Mouse (Mus musculus): ENCODE data around the gene Map4k5. TPM values are rescaled to one million over a fixed set of nuclear protein-coding genes. Genes with fewer than 3 reads are reported as not detected.

Gene Map4k5
- polyA plus RNA-seq, 1 experiment from 2014 or later = 36.7 TPM

- Histone ChIP-seq H3K4me2 (peak overlapping the region; percentile 76), H3K36me3 (replicated peaks) (no peaks in the 10 kb centered on the region), H3K9me3 (no peaks in the 10 kb centered on the region), H3K27me3 (no peaks in the 10 kb centered on the region), H3K4me1 (peaks cover 18% of the 10 kb centered on the region), H3K27ac (peak overlapping the region; percentile 95), H3K4me3 (replicated peaks) (peak overlapping the region; percentile 54), H3K9ac (peak overlapping the region; percentile 81)
- 18% methylated on average over 19 of the region's 19 CpGs for WGBS
- peak; percentile 78 for ATAC-seq (ENCODE audit: low FRiP score)
Measured at GRCm38 (mm10) chr12:69908511-69908900, 15.5 kb upstream of the Map4k5 start.

GRCm38 (mm10) chr12:69907667-69908510 is 14.9 kb upstream of the Map4k5 start:
- Histone ChIP-seq H3K27ac (peak overlapping the region; percentile 95), H3K36me3 (replicated peaks) (no peaks in the 10 kb centered on the region), H3K4me2 (peak overlapping the region; percentile 76), H3K9ac (peak overlapping the region; percentile 81), H3K4me3 (replicated peaks) (peak overlapping the region; percentile 54), H3K9me3 (no peaks in the 10 kb centered on the region), H3K4me1 (peaks cover 18% of the 10 kb centered on the region), H3K27me3 (no peaks in the 10 kb centered on the region)
- WGBS = under 1% methylated on average over 30 of the region's 30 CpGs
- peak; percentile 89 for ATAC-seq (ENCODE audit: low FRiP score)

- H3K9ac ChIP-seq = no peak overlapping the region
- H3K36me3 ChIP-seq (replicated peaks) = no peaks in the 10 kb centered on the region
- no peaks in the 10 kb centered on the region for H3K27me3 ChIP-seq
- H3K27ac ChIP-seq = no peak overlapping the region
- WGBS = 77% methylated on average over 2 of the region's 2 CpGs
- H3K4me1 ChIP-seq = peaks cover 18% of the 10 kb centered on the region
- ATAC-seq (ENCODE audit: low FRiP score) = no peak
- no peak overlapping the region for H3K4me3 ChIP-seq (replicated peaks)
- no peaks in the 10 kb centered on the region for H3K9me3 ChIP-seq
- no peak overlapping the region for H3K4me2 ChIP-seq
Measured at GRCm38 (mm10) chr12:69904991-69905390, 12.0 kb upstream of the Map4k5 start.

- 94% methylated on average over 4 of the region's 4 CpGs for WGBS
- Histone ChIP-seq H3K36me3 (replicated peaks) (no peaks in the 10 kb centered on the region), H3K4me3 (replicated peaks) (no peak overlapping the region), H3K4me2 (no peak overlapping the region), H3K27ac (no peak overlapping the region), H3K4me1 (0 out of 2 replicates have a peak, but pooled peaks cover 2% of the 10 kb centered on the region), H3K27me3 (no peaks in the 10 kb centered on the region), H3K9ac (no peak overlapping the region), H3K9me3 (no peaks in the 10 kb centered on the region)
- ATAC-seq (ENCODE audit: low FRiP score) = no peak
Measured at GRCm38 (mm10) chr12:69898119-69898518, 5.1 kb upstream of the Map4k5 start.

GRCm38 (mm10) chr12:69895046-69895445 is 2.0 kb upstream of the Map4k5 start:
- no peak for ATAC-seq (ENCODE audit: low FRiP score)
- Histone ChIP-seq H3K4me2 (no peak overlapping the region), H3K36me3 (replicated peaks) (no peaks in the 10 kb centered on the region), H3K4me1 (peaks cover 18% of the 10 kb centered on the region), H3K27me3 (no peaks in the 10 kb centered on the region), H3K9ac (no peak overlapping the region), H3K4me3 (replicated peaks) (no peak overlapping the region), H3K27ac (no peak overlapping the region), H3K9me3 (no peaks in the 10 kb centered on the region)
- 80% methylated on average over 2 of the region's 2 CpGs for WGBS

GRCm38 (mm10) chr12:69893927-69894326 is 927 bp upstream of the Map4k5 start:
- Histone ChIP-seq H3K27ac (no peak overlapping the region), H3K4me3 (replicated peaks) (no peak overlapping the region), H3K4me2 (no peak overlapping the region), H3K9me3 (no peaks in the 10 kb centered on the region), H3K36me3 (replicated peaks) (no peaks in the 10 kb centered on the region), H3K9ac (no peak overlapping the region), H3K27me3 (no peaks in the 10 kb centered on the region), H3K4me1 (peaks cover 26% of the 10 kb centered on the region)
- WGBS = 68% methylated on average over 6 of the region's 6 CpGs
- no peak for ATAC-seq (ENCODE audit: low FRiP score)

GRCm38 (mm10) chr12:69891721-69892120 is 1.3 kb downstream of the Map4k5 start:
- peak overlapping the region; percentile 96 for H3K9ac ChIP-seq
- ATAC-seq (ENCODE audit: low FRiP score) = no peak
- H3K36me3 ChIP-seq (replicated peaks) = no peaks in the 10 kb centered on the region
- H3K4me2 ChIP-seq = peak overlapping the region; percentile 63
- peaks cover 26% of the 10 kb centered on the region for H3K4me1 ChIP-seq
- no peaks in the 10 kb centered on the region for H3K9me3 ChIP-seq
- H3K27me3 ChIP-seq = no peaks in the 10 kb centered on the region
- 46% methylated on average over 3 of the region's 3 CpGs for WGBS
- peak overlapping the region; percentile 93; the same call in 1 of the 2 replicates for H3K27ac ChIP-seq
- H3K4me3 ChIP-seq (replicated peaks) = peak overlapping the region; percentile 87

- Histone ChIP-seq H3K4me3 (replicated peaks) (no peak overlapping the region), H3K9ac (no peak overlapping the region), H3K27ac (no peak overlapping the region)
Measured at GRCm38 (mm10) chr12:69890476-69890875, 2.5 kb downstream of the Map4k5 start.

GRCm38 (mm10) chr12:69890051-69890450 is 2.9 kb downstream of the Map4k5 start:
- Histone ChIP-seq H3K4me3 (replicated peaks) (no peak overlapping the region), H3K9ac (no peak overlapping the region), H3K36me3 (replicated peaks) (no peaks in the 10 kb centered on the region), H3K4me2 (peak overlapping the region; percentile 63; the same call in 1 of the 2 replicates), H3K27me3 (no peaks in the 10 kb centered on the region), H3K27ac (no peak overlapping the region), H3K9me3 (no peaks in the 10 kb centered on the region), H3K4me1 (peaks cover 26% of the 10 kb centered on the region)
- WGBS = 43% methylated on average over 6 of the region's 6 CpGs
- no peak for ATAC-seq (ENCODE audit: low FRiP score)

More at GRCm38 (mm10) chr12:69890476-69890875, 2.5 kb downstream of the Map4k5 start:
- no peak for ATAC-seq (ENCODE audit: low FRiP score)
- H3K27me3 ChIP-seq = no peaks in the 10 kb centered on the region
- H3K9me3 ChIP-seq = no peaks in the 10 kb centered on the region
- 28% methylated on average over 5 of the region's 5 CpGs for WGBS
- H3K4me2 ChIP-seq = peak overlapping the region; percentile 63
- peaks cover 26% of the 10 kb centered on the region for H3K4me1 ChIP-seq
- no peaks in the 10 kb centered on the region for H3K36me3 ChIP-seq (replicated peaks)

GRCm38 (mm10) chr12:69888345-69888744 is 4.7 kb downstream of the Map4k5 start:
- Histone ChIP-seq H3K4me2 (no peak overlapping the region), H3K9me3 (no peaks in the 10 kb centered on the region), H3K4me1 (peaks cover 24% of the 10 kb centered on the region), H3K27ac (no peak overlapping the region), H3K27me3 (no peaks in the 10 kb centered on the region), H3K9ac (no peak overlapping the region), H3K36me3 (replicated peaks) (no peaks in the 10 kb centered on the region), H3K4me3 (replicated peaks) (no peak overlapping the region)
- no peak for ATAC-seq (ENCODE audit: low FRiP score)
- whole genome bisulfite sequencing = 72% methylated on average over 1 of the region's 1 CpGs

- Histone ChIP-seq H3K4me3 (replicated peaks) (no peak overlapping the region), H3K27me3 (no peaks in the 10 kb centered on the region), H3K9ac (no peak overlapping the region), H3K36me3 (replicated peaks) (no peaks in the 10 kb centered on the region), H3K4me2 (no peak overlapping the region), H3K27ac (no peak overlapping the region), H3K4me1 (peaks cover 24% of the 10 kb centered on the region), H3K9me3 (no peaks in the 10 kb centered on the region)
- WGBS = 87% methylated on average over 6 of the region's 6 CpGs
- ATAC-seq (ENCODE audit: low FRiP score) = no peak
Measured at GRCm38 (mm10) chr12:69887776-69888175, 5.2 kb downstream of the Map4k5 start.

GRCm38 (mm10) chr12:69885170-69885923 is 7.7 kb downstream of the Map4k5 start:
- ATAC-seq (ENCODE audit: low FRiP score) = no peak
- Histone ChIP-seq H3K27ac (no peak overlapping the region), H3K4me1 (peaks cover 21% of the 10 kb centered on the region), H3K27me3 (no peaks in the 10 kb centered on the region), H3K9me3 (no peaks in the 10 kb centered on the region), H3K4me2 (no peak overlapping the region), H3K36me3 (replicated peaks) (no peaks in the 10 kb centered on the region), H3K4me3 (replicated peaks) (no peak overlapping the region), H3K9ac (no peak overlapping the region)
- 95% methylated on average over 5 of the region's 5 CpGs for WGBS

All from forebrain, embryonic 12.5 days (tissue).